20 mouse cellular contexts compared by ENCODE assay signal in genomic region chr7:129250981-129251380, GRCm38 (mm10). TPM values are rescaled to one million over a fixed set of nuclear protein-coding genes. Genes with fewer than 3 reads are reported as not detected.
"Had no signal": no experiment of that assay in that cellular context is flagged by ENCODE, and none has a peak within 500 bp of the region (broad histone marks: within the 10 kb centered on the region; RNA-seq: fewer than 3 reads in every experiment).

No protein-coding gene starts in this region.

- DNase-seq: retina, postnatal 1 day; right cerebral cortex, adult 18-20 months; right cerebral cortex, postnatal 14 days; right cerebral cortex, postnatal 25 days; right cerebral cortex, postnatal 4 days; spleen, adult 18-20 months; thymus, adult 18-20 months; thymus, adult 2 months; thymus, postnatal 14 days; thymus, postnatal 25 days; thymus, postnatal 36 days; thymus, postnatal 4 days had no signal

- H3K4me2 ChIP-seq: neural tube, embryonic 13.5 days; neural tube, embryonic 15.5 days; stomach, embryonic 15.5 days had no signal

- H3K9ac ChIP-seq: neural tube, embryonic 13.5 days; neural tube, embryonic 15.5 days; stomach, embryonic 15.5 days had no signal

- H3K27ac ChIP-seq: neural tube, embryonic 13.5 days; neural tube, embryonic 15.5 days; stomach, embryonic 15.5 days; stomach, postnatal 0 days had no signal

- H3K9me3 ChIP-seq: neural tube, embryonic 13.5 days; neural tube, embryonic 15.5 days; stomach, embryonic 15.5 days had no signal

- H3K36me3 ChIP-seq: neural tube, embryonic 13.5 days; neural tube, embryonic 15.5 days; stomach, embryonic 15.5 days had no signal

- H3K4me1 ChIP-seq: stomach, embryonic 15.5 days had no signal

- H3K4me3 ChIP-seq: neural tube, embryonic 13.5 days; neural tube, embryonic 15.5 days; stomach, embryonic 15.5 days had no signal

RNA-seq across cellular contexts. Expression of gene Plpp4, which starts 5.8 kb away (rescaled TPM):
- total RNA-seq: neutrophil, adult 5-6 weeks had no signal
- polyA plus RNA-seq: small intestine, adult 2 months; spleen, adult 2 months; thymus, postnatal 0 days had no signal
